Mouse (Mus musculus) erythroblast, embryonic 14.5 days (primary cell): ENCODE results near the gene Galnt18. TPM values are rescaled to one million over a fixed set of nuclear protein-coding genes. Genes with fewer than 3 reads are reported as not detected.

Experiments
- H3K27me3 ChIP-seq: 2 replicates; pipeline ENCODE4 v1.6.1; 2012; ENCODE audit warnings: inconsistent platforms; ENCODE audit not compliant: control insufficient read depth
- H3K36me3 ChIP-seq: 2 replicates; pipeline ENCODE4 v1.6.1; 2012; ENCODE audit warnings: mild to moderate bottlenecking, inconsistent platforms; ENCODE audit not compliant: control insufficient read depth
- H3K4me1 ChIP-seq: 2 replicates; pipeline ENCODE4 v1.6.1; 2012; ENCODE audit warnings: inconsistent platforms; ENCODE audit not compliant: control insufficient read depth
- H3K4me3 ChIP-seq: replicated peaks from 2 replicates; pipeline ENCODE3; 2012; ENCODE audit warnings: moderate library complexity, mild to moderate bottlenecking, inconsistent platforms
- H3K9me3 ChIP-seq: 2 replicates; pipeline ENCODE4 v1.6.1; 2012; ENCODE audit warnings: low read length, inconsistent platforms, mixed read lengths; ENCODE audit not compliant: control insufficient read depth
- GATA1 ChIP-seq: IDR thresholded peaks from 2 replicates; pipeline ENCODE4 v1.6.1; 2012; ENCODE audit warnings: low read length, inconsistent platforms, mixed read lengths
- TAL1 ChIP-seq: IDR thresholded peaks from 3 replicates; pipeline ENCODE4 v1.6.1; 2012; ENCODE audit warnings: low read length, inconsistent platforms, mixed read lengths
- polyA plus RNA-seq: library from polyadenylated mRNA; stranded (reverse); fragments of >175 nt; gene quantifications from 2 replicates; pipeline ENCODE4 v1.2.3, GENCODE M21; 2012

The Galnt18 gene
- polyA plus RNA-seq, 1 experiment: not detected

DNA sequence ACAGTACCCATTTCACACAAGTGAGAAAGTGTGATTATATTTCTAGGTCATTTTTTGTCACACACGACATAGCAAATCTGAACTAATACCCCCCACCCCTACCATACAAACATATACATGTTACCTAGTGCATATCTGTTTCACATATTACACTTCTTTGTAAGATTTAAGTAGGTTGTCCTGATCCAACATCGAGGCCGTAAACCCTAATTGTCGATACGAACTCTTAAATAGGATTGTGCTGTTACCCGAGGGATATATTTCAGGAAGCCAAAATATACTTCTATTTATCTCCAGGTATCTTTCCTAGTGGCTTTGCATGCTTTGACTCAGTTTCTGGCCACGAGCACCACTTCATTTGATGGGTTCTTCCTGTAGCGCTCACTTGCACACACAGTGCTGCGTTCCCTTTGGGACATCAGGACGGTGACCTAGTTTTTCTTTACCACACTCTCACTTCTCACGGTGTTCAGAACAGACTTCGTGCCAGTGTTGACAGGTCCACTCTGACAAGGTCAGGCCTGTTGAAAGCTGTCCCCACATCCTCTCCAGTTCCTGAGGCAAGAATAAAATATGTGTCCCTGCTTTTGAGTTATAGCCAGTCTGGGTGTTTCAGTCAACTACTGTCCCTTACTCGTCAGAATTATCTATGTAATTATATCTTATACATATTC is 17.7 kb upstream of the Galnt18 start:
- no peaks in the 10 kb centered on the region for H3K4me1 ChIP-seq
- no peaks in the 10 kb centered on the region for H3K9me3 ChIP-seq
- no peaks in the 10 kb centered on the region for H3K36me3 ChIP-seq
- H3K27me3 ChIP-seq: no peaks in the 10 kb centered on the region
- no peak overlapping the region for H3K4me3 ChIP-seq
- TF ChIP-seq GATA1 (no peak), TAL1 (no peak)

DNA sequence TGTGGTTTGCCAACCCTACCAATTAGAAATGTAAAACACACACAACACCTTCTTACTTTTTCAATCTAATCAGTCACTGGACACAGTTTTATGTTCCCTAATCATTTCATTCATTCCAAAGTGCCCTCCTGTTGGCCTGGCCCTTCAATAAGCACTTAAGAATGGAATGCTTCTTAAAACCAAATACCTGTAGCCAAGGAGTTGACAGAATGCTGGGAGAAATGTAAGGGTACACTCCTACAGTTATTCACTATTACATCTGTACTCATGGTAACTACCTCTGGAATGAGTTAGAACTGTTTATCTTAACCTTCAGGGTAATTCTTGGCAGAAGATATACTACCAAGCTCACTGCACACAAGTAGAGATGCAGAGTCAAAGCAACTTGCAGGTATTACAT is 15.3 kb upstream of the Galnt18 start:
- H3K36me3 ChIP-seq: no peaks in the 10 kb centered on the region
- H3K4me3 ChIP-seq: no peak overlapping the region
- no peaks in the 10 kb centered on the region for H3K4me1 ChIP-seq
- no peaks in the 10 kb centered on the region for H3K27me3 ChIP-seq
- no peaks in the 10 kb centered on the region for H3K9me3 ChIP-seq
- TF ChIP-seq GATA1 (no peak), TAL1 (no peak)

DNA sequence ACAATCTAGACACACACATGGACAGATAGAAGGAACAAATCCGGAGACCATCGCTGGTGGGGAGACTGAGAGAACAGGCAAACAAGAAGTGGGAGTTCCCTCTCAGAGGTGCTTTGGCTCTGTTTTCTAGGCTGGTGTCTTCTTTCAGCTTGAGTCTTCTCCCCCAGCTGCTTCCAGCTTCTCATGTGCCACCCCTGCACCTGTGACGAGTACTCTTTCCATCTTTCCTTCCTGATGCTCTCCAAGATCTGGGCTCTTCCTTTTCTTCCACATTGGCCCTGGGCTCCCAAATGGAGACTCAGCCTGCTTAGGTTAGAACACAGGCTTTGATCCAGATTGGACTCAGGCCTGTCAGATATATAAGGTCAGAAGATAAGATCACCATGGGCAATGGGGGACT is 12.4 kb upstream of the Galnt18 start:
- no peaks in the 10 kb centered on the region for H3K27me3 ChIP-seq
- TF ChIP-seq GATA1 (no peak), TAL1 (no peak)
- H3K4me3 ChIP-seq: no peak overlapping the region
- H3K36me3 ChIP-seq: no peaks in the 10 kb centered on the region
- H3K9me3 ChIP-seq: no peaks in the 10 kb centered on the region
- H3K4me1 ChIP-seq: no peaks in the 10 kb centered on the region

DNA sequence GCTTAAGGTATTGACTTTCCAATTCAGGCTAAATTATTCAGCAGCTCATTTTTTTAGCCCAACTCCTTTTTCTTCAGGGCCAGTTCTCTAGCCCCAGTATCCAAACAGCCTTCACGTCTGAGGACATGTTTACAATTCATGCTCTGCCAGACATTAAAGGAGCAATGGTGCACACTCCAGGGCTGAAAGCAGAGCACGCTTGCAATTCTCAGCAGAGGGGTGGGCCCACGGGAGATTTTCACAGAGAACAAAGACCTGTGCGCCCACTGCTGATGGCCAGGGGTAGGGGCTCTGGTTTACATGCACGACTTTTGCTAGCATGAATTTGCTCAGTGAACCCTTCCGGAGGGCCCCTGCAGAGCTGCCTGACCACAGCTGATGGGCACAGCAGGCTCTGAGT is 11.6 kb upstream of the Galnt18 start:
- no peak for TF ChIP-seq TAL1
- Histone ChIP-seq H3K27me3 (no peaks in the 10 kb centered on the region), H3K9me3 (no peaks in the 10 kb centered on the region), H3K4me3 (no peak overlapping the region), H3K4me1 (no peaks in the 10 kb centered on the region), H3K36me3 (no peaks in the 10 kb centered on the region)

DNA sequence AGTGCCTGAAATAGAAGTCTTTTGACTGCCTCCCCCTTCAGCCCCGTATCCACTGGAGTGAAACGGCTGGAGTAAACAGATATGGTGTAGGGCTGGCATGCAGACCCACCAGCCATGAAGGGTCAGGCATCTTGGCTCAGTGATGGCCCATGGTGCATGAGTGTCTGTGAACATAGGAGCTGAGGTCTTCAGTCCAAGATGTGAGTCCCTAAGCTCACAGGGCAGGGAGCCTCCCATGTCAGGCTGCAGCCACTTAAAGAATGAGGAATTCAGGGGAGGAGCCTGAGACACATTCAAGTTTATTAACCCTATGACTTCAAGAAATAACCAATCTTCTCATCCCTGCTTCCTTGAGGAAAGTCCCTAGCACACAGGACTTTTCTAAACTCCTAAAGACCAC is 8.1 kb upstream of the Galnt18 start:
- no peaks in the 10 kb centered on the region for H3K27me3 ChIP-seq
- no peaks in the 10 kb centered on the region for H3K9me3 ChIP-seq
- H3K4me1 ChIP-seq: no peaks in the 10 kb centered on the region
- no peak overlapping the region for H3K4me3 ChIP-seq
- TF ChIP-seq TAL1 (no peak), GATA1 (no peak)
- H3K36me3 ChIP-seq: no peaks in the 10 kb centered on the region

DNA sequence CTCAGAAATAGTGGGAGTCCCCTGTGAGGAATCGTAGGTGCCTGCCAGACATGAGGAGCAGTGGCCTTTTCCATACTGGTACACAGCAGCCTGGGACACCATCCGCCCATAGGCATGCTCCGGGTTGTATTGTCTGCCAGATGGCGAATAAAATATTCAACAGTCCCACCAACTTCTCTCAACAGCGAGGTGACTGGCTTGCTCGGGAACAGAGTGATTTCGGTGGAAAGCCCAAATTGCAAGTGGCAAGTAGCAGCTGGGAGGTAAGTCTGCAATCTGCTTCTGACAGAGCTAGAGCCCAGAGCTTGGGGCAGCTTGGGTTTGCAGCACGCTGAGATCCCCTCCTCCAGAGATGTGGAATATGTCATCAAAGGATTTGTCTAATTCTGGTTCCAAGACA is 5.7 kb upstream of the Galnt18 start:
- H3K4me3 ChIP-seq: no peak overlapping the region
- H3K27me3 ChIP-seq: peaks cover 10% of the 10 kb centered on the region
- no peaks in the 10 kb centered on the region for H3K4me1 ChIP-seq

DNA sequence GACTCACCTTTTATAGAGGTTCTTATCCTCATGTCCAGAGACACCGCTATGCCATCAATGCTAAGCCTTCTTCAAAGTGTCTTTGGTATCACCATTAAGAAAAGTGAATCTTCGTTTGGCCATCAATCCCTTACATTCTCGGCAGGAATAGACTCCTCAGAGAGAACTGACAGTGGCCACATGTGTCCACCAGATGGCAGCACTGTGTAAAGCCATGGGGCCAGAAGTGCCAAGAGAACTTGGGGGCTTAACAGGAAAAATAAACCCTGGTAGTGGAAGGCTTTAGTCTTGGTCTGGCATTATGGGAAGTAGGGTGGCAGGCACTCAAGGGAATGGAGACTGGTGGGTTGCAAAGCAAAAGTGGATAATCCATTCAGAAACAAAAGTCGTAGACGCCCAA is 2.3 kb upstream of the Galnt18 start:
- H3K27me3 ChIP-seq: peaks cover 38% of the 10 kb centered on the region
- no peaks in the 10 kb centered on the region for H3K36me3 ChIP-seq
- TF ChIP-seq TAL1: no peak
- TF ChIP-seq GATA1: no peak
- no peaks in the 10 kb centered on the region for H3K9me3 ChIP-seq
- no peaks in the 10 kb centered on the region for H3K4me1 ChIP-seq
- no peak overlapping the region for H3K4me3 ChIP-seq

More for the DNA sequence above, 5.7 kb upstream of the Galnt18 start:
- no peaks in the 10 kb centered on the region for H3K9me3 ChIP-seq
- TF ChIP-seq GATA1 (no peak), TAL1 (no peak)
- H3K36me3 ChIP-seq: no peaks in the 10 kb centered on the region

DNA sequence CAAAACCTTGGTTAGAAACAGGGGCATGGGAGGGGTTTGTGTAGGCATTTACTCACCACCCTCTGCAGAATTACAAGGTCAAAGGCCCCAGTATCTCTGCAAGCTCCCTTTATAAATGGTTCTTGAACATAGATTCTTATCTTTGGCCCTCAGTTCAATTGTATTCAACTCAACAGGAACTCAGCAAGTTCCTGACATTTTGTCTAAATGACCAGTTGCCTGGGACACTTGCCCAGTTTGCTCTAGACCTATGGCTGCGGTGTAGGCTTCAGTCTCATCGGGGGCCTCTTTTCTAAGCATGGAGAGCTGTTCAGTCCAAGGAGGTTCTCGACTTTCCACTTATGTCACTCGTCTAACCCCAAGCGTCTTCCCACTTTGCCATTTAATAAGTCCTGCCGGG is 1.5 kb upstream of the Galnt18 start:
- H3K4me3 ChIP-seq: no peak overlapping the region
- H3K4me1 ChIP-seq: no peaks in the 10 kb centered on the region
- peaks cover 38% of the 10 kb centered on the region for H3K27me3 ChIP-seq
- no peaks in the 10 kb centered on the region for H3K9me3 ChIP-seq
- TF ChIP-seq GATA1 (no peak), TAL1 (no peak)
- no peaks in the 10 kb centered on the region for H3K36me3 ChIP-seq

DNA sequence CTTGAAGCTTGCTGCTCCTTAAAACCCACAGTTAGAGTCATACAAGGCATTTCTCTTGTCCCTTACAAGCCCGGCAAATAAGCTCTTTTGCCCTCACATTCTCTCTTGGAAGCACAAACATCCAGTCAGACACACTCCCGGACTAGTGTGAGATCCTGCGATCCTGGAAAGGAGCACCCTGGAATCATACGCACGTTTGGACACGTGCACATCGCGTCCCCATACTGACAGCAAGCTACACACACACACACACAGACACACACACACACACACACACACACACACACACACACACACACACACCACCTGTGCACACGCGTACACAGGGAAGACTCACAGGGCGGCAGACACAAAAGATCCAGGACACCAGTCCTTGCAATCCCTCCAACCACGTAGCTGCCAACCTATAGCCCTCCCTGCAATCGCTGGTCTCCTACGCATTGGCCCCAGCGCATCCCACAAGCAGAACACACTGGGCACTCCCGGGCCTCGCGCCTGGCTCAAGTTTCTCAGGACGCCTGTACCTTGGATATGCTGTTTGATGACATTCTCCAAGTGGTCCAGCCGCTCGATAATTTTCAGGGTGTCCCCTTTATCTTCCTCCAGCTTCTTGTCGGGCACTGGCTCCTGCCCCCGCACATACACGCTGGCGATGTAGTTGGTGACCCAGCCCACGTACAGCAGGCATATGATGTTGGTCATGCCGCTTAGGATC is 831 bp downstream of the Galnt18 start:
- Histone ChIP-seq H3K27me3 (peaks cover 38% of the 10 kb centered on the region), H3K4me3 (no peak overlapping the region)

DNA sequence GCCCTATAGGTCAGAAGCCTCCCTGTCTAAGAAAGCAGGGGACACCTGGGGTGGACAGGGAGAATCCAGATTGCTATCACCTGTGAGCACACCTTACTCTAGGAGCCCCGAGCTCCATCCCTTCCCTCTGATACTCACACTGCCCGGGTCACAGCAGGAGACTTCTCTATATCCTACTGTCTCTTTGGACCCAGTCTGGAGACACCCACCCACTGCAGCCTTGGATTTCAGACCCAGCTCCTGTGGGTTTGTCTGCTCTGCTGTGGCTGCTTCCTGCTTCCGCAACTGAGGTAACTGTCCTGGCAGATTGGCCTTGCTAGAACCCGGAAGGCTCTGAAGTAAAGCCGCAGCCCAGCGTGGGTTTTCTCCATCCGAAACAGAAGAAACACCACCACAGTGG is 1.6 kb downstream of the Galnt18 start:
- no peaks in the 10 kb centered on the region for H3K9me3 ChIP-seq
- H3K4me3 ChIP-seq: no peak overlapping the region
- TF ChIP-seq GATA1: no peak
- peaks cover 38% of the 10 kb centered on the region for H3K27me3 ChIP-seq
- H3K36me3 ChIP-seq: no peaks in the 10 kb centered on the region
- no peaks in the 10 kb centered on the region for H3K4me1 ChIP-seq

More for the DNA sequence above, 831 bp downstream of the Galnt18 start:
- Histone ChIP-seq H3K4me1 (no peaks in the 10 kb centered on the region), H3K36me3 (no peaks in the 10 kb centered on the region), H3K9me3 (no peaks in the 10 kb centered on the region)
- TF ChIP-seq GATA1 (no peak), TAL1 (no peak)
